Mouse (Mus musculus): ENCODE results near the gene Dock8.

Dock8 gene

DNA sequence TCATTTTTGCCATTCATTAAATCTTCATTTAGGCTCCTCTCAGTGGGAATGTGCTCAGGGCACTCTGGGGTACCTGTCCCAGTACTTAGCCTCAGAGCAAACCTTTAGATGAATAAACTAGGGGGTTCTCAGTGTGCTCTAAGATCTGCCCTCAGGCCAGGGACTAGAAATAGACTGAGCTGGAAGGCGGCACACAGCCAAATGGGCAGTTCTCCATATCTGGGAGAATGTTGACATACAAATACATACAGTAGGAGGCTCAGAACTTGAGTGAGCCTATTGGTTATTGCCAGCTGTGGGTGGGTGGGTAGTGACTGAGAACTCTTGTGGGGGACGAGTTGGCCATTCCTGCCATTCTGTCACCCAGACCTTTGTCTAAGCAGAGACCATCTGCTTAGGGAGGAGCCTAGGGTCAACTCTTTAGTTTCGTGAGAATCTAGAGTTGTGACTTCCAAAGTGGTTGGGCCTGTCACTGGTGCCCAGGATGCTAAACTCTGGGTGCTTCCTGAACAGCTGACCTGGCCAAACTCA is 252.3 kb downstream of the Dock8 start:
- DNase-seq (ENCODE audit: low read depth, low spot score) = no peak
